Mouse (Mus musculus) midbrain, embryonic 10.5 days (tissue): Measurements from ENCODE around the gene Socs7. TPM values are rescaled to one million over a fixed set of nuclear protein-coding genes. Genes with fewer than 3 reads are reported as not detected.

Experiments used
- DNase-seq: peaks from one replicate; pipeline ENCODE4 v3.0.0-alpha.2; 2017; ENCODE audit warnings: low spot score
- H3K27ac ChIP-seq: fragments of 300-500 bp; sonication (generic); replicated peaks from 2 replicates; pipeline ENCODE4 v1.5.1; 2016; ENCODE audit warnings: mild to moderate bottlenecking
- H3K27me3 ChIP-seq: fragments of 300-500 bp; sonication (generic); 2 replicates; pipeline ENCODE4 v1.6.1; 2016; ENCODE audit warnings: low read depth, mild to moderate bottlenecking; ENCODE audit not compliant: poor library complexity, severe bottlenecking
- H3K36me3 ChIP-seq: fragments of 300-500 bp; sonication (generic); 2 replicates; pipeline ENCODE4 v1.6.1; 2016; ENCODE audit warnings: mild to moderate bottlenecking, moderate library complexity
- H3K4me1 ChIP-seq: fragments of 300-500 bp; sonication (generic); 2 replicates; pipeline ENCODE4 v1.6.1; 2016
- H3K4me3 ChIP-seq: fragments of 300-500 bp; sonication (generic); 2 replicates; pipeline ENCODE4 v1.5.1; 2016; ENCODE audit warnings: mild to moderate bottlenecking, moderate library complexity
- H3K9me3 ChIP-seq: fragments of 300-500 bp; sonication (generic); replicated peaks from 2 replicates; pipeline ENCODE4 v1.6.1; 2016; ENCODE audit warnings: mild to moderate bottlenecking
- WGBS: fragments of 180-500 bp; shearing (Covaris S2); methylation state at CpG from one replicate; pipeline ENCODE4 v1.1.7; 2016; 5-methylcytosine and 5-hydroxymethylcytosine counted together
- polyA plus RNA-seq: library from polyadenylated mRNA; unstranded; fragments of >200 nt; fragmentation: Nextera tagmentation; extraction: Ambion mirVana; gene quantifications from 2 replicates; pipeline ENCODE4 v1.2.1, GENCODE M21; 2016

Gene Socs7
- polyA plus RNA-seq, 1 experiment from 2014 or later: 3.6 TPM

DNA sequence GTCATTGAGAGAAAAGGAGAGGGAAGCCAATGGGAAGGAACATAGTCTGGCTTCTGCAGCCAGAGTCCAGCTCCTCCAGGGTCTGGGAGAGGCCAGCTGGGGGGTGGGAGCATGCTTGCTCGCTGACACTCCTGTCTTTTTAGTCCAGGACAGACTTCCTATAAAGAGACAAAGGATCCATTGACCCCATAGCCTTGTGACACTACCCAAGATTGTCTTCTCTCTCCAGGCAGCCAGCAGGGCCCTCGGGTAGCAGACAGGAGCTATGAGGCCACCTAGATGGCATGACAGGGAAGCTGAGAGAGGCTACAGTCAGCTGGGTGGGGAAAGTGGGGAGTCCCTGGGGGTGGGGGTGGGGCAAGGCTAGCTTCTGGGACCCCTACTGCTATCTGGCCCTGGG is 40.4 kb downstream of the Socs7 start:
- Histone ChIP-seq H3K27me3 (peaks cover 71% of the 10 kb centered on the region), H3K4me1 (peaks cover 61% of the 10 kb centered on the region), H3K27ac (peak overlapping the region; percentile 9; the same call in 1 of the 2 replicates), H3K36me3 (no peaks in the 10 kb centered on the region), H3K4me3 (no peak overlapping the region), H3K9me3 (no peaks in the 10 kb centered on the region)
- 8% methylated on average over 2 of the region's 2 CpGs for WGBS
- no peak for DNase-seq

DNA sequence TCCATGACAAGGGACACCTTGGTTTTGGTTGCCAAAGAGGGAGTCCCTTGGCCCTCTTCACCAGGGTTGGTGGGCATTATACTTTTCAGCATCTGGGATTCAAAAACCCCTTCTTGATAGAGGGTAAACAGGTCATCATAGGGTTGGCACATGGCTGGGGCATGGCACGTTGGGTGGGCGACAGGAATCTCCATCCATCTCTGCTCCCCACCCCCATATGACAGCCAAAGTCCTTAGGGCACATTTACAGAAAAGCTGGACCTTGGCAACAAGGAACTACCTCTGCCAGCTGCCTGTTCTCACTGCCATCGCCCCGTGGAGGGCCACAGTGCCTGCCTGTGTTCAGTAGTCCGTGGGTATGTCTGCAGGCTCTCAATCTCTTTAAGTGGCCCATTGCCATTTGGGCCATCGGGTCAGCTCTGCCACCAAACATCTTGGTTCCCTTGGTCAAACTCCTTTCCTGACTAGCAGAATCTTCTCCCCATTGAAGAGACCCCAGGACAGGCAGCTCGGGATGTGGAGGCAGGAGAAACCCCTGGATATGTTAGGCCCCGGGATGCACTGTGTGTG is 41.3 kb downstream of the Socs7 start:
- no peak for DNase-seq
- Histone ChIP-seq H3K4me1 (peaks cover 61% of the 10 kb centered on the region), H3K27ac (peak overlapping the region; percentile 81), H3K9me3 (no peaks in the 10 kb centered on the region), H3K4me3 (peak overlapping the region; percentile 75), H3K27me3 (peaks cover 78% of the 10 kb centered on the region), H3K36me3 (no peaks in the 10 kb centered on the region)
- WGBS: 50% methylated on average over 8 of the region's 8 CpGs

DNA sequence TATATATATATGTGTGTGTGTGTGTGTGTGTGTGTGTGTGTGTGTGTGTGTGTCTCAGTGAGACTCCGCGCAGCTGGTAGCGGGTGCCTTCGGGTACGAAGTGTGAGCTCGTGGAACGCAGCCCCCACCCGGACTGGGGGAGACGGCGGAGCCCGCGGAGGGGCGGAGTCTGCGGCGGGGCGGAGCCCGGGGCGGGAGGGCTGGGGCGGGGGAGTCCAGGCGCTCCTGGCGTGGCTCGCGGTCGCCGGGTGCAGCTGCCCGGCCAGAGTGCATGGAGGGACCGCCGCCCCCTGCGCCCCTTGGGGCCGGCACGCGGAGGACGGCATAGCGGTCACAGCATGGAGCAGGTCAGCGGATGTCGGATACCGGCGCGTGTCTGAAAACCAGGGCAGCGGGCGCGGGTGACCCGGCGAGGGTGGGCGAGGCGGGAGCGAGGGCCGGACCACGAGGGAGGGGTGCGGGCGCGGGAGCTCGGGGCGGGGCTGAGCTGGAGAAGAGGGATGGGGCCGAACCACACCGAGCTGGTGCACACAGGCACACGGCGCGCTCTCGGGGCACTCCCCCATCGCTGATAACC is 41.9 kb downstream of the Socs7 start:
- no peaks in the 10 kb centered on the region for H3K36me3 ChIP-seq
- peaks cover 61% of the 10 kb centered on the region for H3K4me1 ChIP-seq
- peak overlapping the region; percentile 81 for H3K27ac ChIP-seq
- peak overlapping the region; percentile 75 for H3K4me3 ChIP-seq
- no peaks in the 10 kb centered on the region for H3K9me3 ChIP-seq
- WGBS: under 1% methylated on average over 53 of the region's 61 CpGs
- peak; percentile 68 for DNase-seq
- peaks cover 84% of the 10 kb centered on the region for H3K27me3 ChIP-seq

DNA sequence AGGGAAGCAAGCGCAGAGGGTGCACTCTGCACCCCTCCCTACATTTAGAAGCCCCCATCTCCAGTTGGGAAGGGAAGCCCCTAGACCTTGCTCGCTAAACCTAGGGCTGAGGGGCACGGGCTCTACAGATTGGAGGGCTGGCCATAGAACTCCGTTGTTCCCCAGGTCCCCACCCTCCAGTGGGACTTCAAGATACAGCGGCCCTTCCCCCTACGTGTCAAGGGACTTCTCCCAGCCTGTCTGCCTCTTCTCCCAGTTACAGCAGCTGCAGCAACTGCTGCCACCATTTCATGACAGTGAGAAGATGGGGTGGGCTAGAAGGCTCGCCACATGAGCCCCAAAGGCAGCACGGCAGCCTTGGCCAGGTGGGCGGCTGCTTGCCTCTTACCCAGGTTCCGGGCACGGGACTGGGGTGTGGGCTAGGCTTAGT is 42.4 kb downstream of the Socs7 start:
- WGBS: under 1% methylated on average over 11 of the region's 11 CpGs
- H3K9me3 ChIP-seq: no peaks in the 10 kb centered on the region
- DNase-seq: peak; percentile 41
- peaks cover 86% of the 10 kb centered on the region for H3K27me3 ChIP-seq
- H3K4me3 ChIP-seq: peak overlapping the region; percentile 75
- peak overlapping the region; percentile 81 for H3K27ac ChIP-seq
- no peaks in the 10 kb centered on the region for H3K36me3 ChIP-seq
- peaks cover 61% of the 10 kb centered on the region for H3K4me1 ChIP-seq

DNA sequence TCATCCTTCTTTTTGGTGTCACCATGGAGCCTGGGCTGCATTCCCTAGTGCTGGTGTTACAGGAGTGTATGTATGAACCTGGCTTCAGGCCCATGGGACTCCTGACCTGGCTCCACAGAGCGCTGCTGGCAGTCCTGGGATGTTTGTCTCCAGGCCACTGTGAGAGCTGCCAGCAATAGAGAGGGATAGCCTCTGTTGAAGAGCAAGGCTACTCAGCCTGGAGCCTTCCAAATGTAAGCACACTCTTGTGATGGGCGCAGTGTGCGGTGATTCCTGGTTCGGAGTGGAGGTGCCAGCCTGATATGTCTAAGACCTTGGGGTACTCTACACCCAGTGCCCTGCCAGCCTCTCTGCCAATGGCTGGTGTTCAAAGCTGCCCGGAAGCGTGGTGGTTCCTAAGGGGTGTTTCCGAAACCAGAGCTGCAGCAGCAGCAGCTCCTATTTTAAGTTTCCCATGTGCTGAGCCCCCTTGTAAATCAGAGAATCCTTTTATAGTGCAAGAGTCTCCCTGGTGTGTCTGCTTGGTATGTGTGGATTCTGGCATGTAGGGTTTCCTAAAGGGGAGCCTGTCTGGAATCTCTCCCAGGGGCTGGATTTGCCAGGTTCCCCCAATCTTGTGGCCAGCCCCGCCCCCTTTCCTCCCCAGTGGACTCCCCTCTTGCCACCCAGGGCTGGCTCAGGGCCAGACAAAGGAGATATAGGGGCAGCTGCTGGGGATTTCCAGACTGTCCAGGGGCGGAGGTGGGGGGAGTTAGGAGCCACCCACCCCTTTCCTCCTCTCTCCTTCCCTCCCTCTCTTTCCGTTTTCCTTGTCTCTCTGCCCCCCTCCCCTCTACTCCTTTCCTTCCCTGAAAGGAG is 44.0 kb downstream of the Socs7 start:
- Histone ChIP-seq H3K9me3 (no peaks in the 10 kb centered on the region), H3K27ac (no peak overlapping the region), H3K36me3 (no peaks in the 10 kb centered on the region), H3K4me3 (no peak overlapping the region), H3K27me3 (peaks cover 83% of the 10 kb centered on the region), H3K4me1 (peaks cover 48% of the 10 kb centered on the region)
- DNase-seq: no peak
- 64% methylated on average over 10 of the region's 10 CpGs for WGBS

DNA sequence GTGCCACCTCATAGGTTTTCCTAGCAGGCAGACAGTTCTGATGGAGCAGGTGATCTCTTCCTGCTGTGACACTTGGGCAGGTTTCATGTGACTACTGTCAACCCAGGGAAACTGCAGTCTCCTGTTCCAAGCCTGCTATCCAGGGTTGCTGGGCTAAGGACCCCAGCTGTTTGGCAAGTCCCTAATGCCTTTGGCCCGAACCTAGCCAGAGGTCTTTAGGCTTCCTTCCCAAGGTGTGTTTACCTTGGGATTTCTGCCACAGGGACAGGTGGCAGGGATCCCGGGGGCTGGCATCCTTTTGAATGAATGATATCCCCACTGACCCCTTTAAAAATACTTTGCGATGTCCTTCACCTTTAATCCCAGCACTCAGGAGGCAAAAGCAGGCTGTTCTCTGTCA is 45.1 kb downstream of the Socs7 start:
- H3K36me3 ChIP-seq: no peaks in the 10 kb centered on the region
- H3K27ac ChIP-seq: no peak overlapping the region
- 77% methylated on average over 3 of the region's 3 CpGs for WGBS
- DNase-seq: no peak
- no peak overlapping the region for H3K4me3 ChIP-seq
- peaks cover 78% of the 10 kb centered on the region for H3K27me3 ChIP-seq
- H3K4me1 ChIP-seq: peaks cover 52% of the 10 kb centered on the region
- no peaks in the 10 kb centered on the region for H3K9me3 ChIP-seq

DNA sequence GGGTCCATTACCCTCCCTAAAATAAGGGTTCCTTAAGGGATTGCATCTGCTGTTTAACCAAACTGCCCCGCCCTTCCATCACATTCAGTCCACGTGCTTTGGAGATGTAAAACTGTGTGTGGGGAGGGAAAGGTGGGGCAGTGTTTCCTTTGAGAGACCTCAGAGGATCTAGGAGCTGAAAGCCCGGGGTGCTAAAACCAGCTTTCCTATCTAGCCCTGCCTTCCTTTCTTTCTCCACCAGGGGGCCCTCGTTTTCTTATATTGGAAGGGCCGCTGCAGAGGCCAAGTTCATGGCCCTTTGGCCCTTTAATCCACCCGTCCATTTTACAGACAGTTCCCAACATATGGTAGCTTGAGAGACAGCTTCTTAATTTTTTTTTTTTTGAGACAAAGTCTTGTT is 45.8 kb downstream of the Socs7 start:
- H3K27me3 ChIP-seq: peaks cover 78% of the 10 kb centered on the region
- peaks cover 49% of the 10 kb centered on the region for H3K4me1 ChIP-seq
- no peaks in the 10 kb centered on the region for H3K9me3 ChIP-seq
- no peak overlapping the region for H3K27ac ChIP-seq
- WGBS: 4% methylated on average over 6 of the region's 6 CpGs
- H3K4me3 ChIP-seq: no peak overlapping the region
- no peaks in the 10 kb centered on the region for H3K36me3 ChIP-seq
- DNase-seq: peak; percentile 74

DNA sequence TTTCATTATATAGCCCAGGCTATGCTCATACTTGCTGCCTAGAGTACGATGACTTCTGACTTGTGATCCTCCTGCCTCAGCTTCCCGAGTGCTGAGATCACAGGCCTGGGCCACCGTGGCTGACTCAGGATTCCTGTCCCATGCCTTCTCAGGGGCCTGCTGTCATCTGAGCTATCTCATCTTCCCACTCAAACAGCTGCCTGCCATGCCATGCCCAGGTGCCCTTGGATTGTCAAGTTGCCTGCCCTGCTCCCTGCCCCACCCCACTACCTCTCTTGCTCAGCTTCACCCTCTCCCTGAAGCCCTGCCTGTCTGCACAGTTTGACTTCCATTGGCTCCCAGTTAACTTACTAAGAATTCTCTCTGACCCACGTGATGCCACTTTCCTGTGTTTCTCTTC is 48.6 kb downstream of the Socs7 start:
- WGBS: 85% methylated on average over 4 of the region's 4 CpGs
- Histone ChIP-seq H3K4me1 (peaks cover 32% of the 10 kb centered on the region), H3K27me3 (peaks cover 68% of the 10 kb centered on the region), H3K27ac (no peak overlapping the region), H3K4me3 (no peak overlapping the region), H3K9me3 (no peaks in the 10 kb centered on the region), H3K36me3 (no peaks in the 10 kb centered on the region)
- DNase-seq: no peak

DNA sequence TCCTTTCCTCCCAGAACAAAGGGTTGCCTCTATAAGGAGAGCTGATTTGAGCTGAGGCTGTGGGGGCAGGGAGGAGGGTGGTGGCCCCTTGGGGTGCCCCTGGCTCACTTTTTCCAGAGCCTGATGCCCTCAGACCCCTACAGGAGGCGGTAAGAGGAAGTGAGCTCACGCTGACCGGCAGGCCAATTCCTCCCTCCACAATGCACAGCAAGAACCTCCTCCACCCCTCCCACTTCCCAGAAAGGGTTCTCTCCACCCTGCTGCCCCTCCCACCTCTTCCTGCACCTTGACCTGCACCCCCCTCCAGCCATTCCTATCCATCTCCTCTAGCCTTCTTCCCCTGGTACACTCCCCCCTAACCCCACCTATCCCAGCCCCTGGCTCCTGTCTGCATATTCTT is 49.8 kb downstream of the Socs7 start:
- H3K27me3 ChIP-seq: peaks cover 68% of the 10 kb centered on the region
- no peak overlapping the region for H3K4me3 ChIP-seq
- WGBS: 30% methylated on average over 3 of the region's 3 CpGs
- H3K36me3 ChIP-seq: no peaks in the 10 kb centered on the region
- no peaks in the 10 kb centered on the region for H3K9me3 ChIP-seq
- H3K27ac ChIP-seq: peak overlapping the region; percentile 39
- DNase-seq: no peak
- peaks cover 30% of the 10 kb centered on the region for H3K4me1 ChIP-seq

DNA sequence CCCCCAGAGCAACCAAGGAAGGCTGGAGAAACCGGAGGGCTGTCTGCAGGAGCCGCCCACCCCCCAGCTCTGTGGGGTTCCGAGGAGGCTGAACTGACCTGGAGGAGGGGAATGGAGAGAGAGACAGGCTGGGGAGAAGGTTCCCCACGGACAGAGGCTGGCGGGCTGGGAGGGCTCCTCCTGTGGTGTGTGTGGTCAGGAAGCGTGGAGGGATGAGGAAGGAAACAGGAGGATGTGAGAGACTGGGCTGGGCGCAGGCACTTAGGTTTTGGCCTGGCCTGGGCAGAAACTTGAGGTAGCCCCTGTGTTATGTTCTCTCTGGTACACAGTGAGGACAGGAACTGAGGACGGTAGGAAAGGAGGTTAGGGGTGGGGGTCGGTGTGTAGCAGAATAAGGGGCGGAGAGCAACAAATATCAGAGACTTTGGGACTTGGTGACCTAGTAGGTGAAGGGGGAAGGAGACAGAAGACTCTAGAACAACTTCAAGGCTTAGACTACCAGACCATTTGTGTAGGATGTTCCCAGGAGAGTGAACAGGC is 50.5 kb downstream of the Socs7 start:
- H3K4me1 ChIP-seq: peaks cover 30% of the 10 kb centered on the region
- WGBS: 38% methylated on average over 10 of the region's 10 CpGs
- H3K4me3 ChIP-seq: no peak overlapping the region
- peaks cover 68% of the 10 kb centered on the region for H3K27me3 ChIP-seq
- peak overlapping the region; percentile 39; the same call in 1 of the 2 replicates for H3K27ac ChIP-seq
- DNase-seq: no peak
- H3K36me3 ChIP-seq: no peaks in the 10 kb centered on the region
- no peaks in the 10 kb centered on the region for H3K9me3 ChIP-seq

DNA sequence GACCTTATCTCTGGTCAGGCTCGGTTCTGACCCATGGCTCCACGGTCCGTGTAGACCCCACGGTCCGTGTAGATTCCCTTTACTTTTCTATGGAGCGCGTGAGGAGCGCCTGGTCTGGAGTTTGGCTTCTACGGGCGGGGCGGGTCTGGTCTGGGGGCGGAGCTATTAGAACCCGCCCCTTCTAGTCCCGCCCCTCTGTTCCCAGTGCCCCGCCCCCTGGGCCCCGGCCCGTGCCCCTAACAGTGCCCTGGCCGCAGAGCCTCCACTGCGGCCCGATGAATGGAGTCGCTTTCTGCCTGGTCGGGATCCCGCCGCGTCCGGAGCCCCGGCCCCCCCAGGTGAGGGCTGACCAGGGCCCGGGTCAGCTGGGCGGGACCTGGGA is 53.0 kb downstream of the Socs7 start, which contains the start of gene Arhgap23:
Gene Arhgap23 (plus strand): TSS at position 204 of the 382 bp plus-strand sequence.
- DNase-seq: peak; percentile 86
- Histone ChIP-seq H3K4me1 (peaks cover 39% of the 10 kb centered on the region), H3K27ac (peak within 1 kb of the TSS; percentile 72), H3K4me3 (peak within 1 kb of the TSS; percentile 60), H3K9me3 (no peaks in the 10 kb centered on the region), H3K36me3 (no peaks in the 10 kb centered on the region), H3K27me3 (peaks cover 56% of the 10 kb centered on the region)
- WGBS: under 1% methylated on average over 29 of the region's 29 CpGs

DNA sequence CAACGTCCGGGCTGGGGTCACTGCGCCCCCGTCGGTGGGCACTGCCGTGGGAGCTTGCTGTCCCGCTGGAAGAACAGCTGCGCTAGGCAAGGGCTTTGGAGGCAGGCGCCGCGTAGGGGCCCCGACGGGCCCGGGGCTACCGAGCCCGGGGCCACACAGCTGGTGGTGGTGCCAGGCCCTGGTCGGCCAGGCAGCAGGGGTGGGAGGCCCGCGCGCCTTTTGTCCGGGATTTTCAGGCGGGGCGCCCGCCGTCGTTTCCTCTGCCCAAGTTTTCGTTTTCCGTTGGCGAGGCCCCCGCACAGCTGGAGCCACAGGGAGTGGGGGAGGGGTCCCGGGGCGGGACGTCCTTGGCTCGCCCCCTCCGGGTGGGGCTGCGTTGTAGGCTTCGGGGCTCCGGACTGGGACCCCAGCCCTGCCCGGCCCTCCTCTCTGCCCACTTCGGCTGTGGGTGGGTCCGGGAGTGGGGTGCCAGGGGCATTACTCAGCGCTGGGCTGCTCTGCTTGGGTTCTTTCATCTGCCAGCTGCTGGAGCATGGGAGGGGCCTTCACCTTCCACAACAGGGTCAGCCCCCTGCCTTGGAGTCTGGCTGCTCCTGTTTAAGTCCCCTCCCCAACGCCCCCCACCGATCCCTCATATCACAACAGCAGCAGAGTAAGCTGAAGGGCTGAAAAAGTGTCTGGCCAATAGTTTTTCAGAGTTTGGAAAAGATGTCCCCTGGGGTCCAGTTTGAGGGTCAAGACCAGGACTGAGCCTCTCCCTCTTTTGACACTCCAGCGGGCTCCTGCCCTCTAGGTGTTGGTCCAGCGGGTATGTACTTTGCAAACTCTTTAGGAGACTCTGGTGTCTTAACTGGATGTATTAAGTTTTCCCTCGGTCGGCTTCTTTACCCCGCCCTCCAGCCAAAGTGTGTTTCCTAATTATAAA is 53.6 kb downstream of the Socs7 start:
- Histone ChIP-seq H3K9me3 (no peaks in the 10 kb centered on the region), H3K4me3 (peak overlapping the region; percentile 60), H3K27me3 (peaks cover 56% of the 10 kb centered on the region), H3K4me1 (peaks cover 39% of the 10 kb centered on the region), H3K36me3 (no peaks in the 10 kb centered on the region), H3K27ac (peak overlapping the region; percentile 72)
- peak; percentile 55 for DNase-seq
- WGBS: 2% methylated on average over 48 of the region's 49 CpGs
